Mouse (Mus musculus) E14TG2a.4 (cell line): Measurements from ENCODE around the gene Dynll1.
A peak's percentile ranks its signal among the peaks of the same experiment; 100 is the strongest.

ENCODE experiments used
- H3K27me3 ChIP-seq: 2 replicates; pipeline ENCODE4 v1.6.1; 2014; ENCODE audit warnings: low read length, control low read depth; ENCODE audit not compliant: insufficient read depth
- H3K36me3 ChIP-seq: 2 replicates; pipeline ENCODE4 v1.6.1; 2014; ENCODE audit warnings: low read length, control low read depth; ENCODE audit not compliant: insufficient read depth
- H3K4me1 ChIP-seq: replicated peaks from 2 replicates; pipeline ENCODE4 v1.6.1; 2014; ENCODE audit warnings: low read depth, low read length, control low read depth
- H3K4me3 ChIP-seq: replicated peaks from 2 replicates; pipeline ENCODE4 v1.5.1; 2014; ENCODE audit warnings: mild to moderate bottlenecking, low read length
- H3K9me3 ChIP-seq: 2 replicates; pipeline ENCODE4 v1.6.1; 2014; ENCODE audit warnings: low read length, control low read depth
- CTCF ChIP-seq: conservative IDR thresholded peaks from 2 replicates; pipeline ENCODE4 v1.5.1; 2014; ENCODE audit warnings: low read length
- NANOG ChIP-seq: IDR thresholded peaks from 2 replicates; pipeline ENCODE4 v1.6.1; 2014; ENCODE audit warnings: borderline replicate concordance, low read length, mixed read lengths
- POU5F1 ChIP-seq: IDR thresholded peaks from 2 replicates; pipeline ENCODE4 v1.6.1; 2014; ENCODE audit warnings: low read length, borderline replicate concordance

Gene Dynll1

GRCm38 (mm10) chr5:115273549-115274135 lies 27.2 kb downstream of the Dynll1 start:
- Histone ChIP-seq H3K4me1 (peaks cover 72% of the 10 kb centered on the region), H3K4me3 (peak overlapping the region; percentile 98), H3K36me3 (peaks cover 27% of the 10 kb centered on the region), H3K9me3 (no peaks in the 10 kb centered on the region), H3K27me3 (no peaks in the 10 kb centered on the region)
- no peak for TF ChIP-seq POU5F1
- no peak for TF ChIP-seq NANOG
- TF ChIP-seq CTCF = no peak

- TF ChIP-seq POU5F1 = no peak
- TF ChIP-seq CTCF = no peak
- TF ChIP-seq NANOG = no peak
- Histone ChIP-seq H3K4me3 (peak within 1 kb of the TSS; percentile 98), H3K27me3 (no peaks in the 10 kb centered on the region), H3K36me3 (peaks cover 34% of the 10 kb centered on the region), H3K4me1 (peaks cover 78% of the 10 kb centered on the region), H3K9me3 (no peaks in the 10 kb centered on the region)
Measured at GRCm38 (mm10) chr5:115272812-115273548, 27.8 kb downstream of the Dynll1 start, which contains the start of gene Rnf10. Gene Rnf10 (minus strand): TSS chr5:115272898.

GRCm38 (mm10) chr5:115271931-115272811 lies 28.6 kb downstream of the Dynll1 start:
- peaks cover 84% of the 10 kb centered on the region for H3K4me1 ChIP-seq
- TF ChIP-seq CTCF = no peak
- no peak for TF ChIP-seq NANOG
- TF ChIP-seq POU5F1 = no peak
- no peaks in the 10 kb centered on the region for H3K9me3 ChIP-seq
- H3K27me3 ChIP-seq = no peaks in the 10 kb centered on the region
- peaks cover 41% of the 10 kb centered on the region for H3K36me3 ChIP-seq
- H3K4me3 ChIP-seq = peak overlapping the region; percentile 98

GRCm38 (mm10) chr5:115269969-115270368 lies 30.8 kb downstream of the Dynll1 start:
- TF ChIP-seq POU5F1 = no peak
- no peak for TF ChIP-seq CTCF
- TF ChIP-seq NANOG = no peak
- Histone ChIP-seq H3K4me1 (peaks cover 81% of the 10 kb centered on the region), H3K9me3 (no peaks in the 10 kb centered on the region), H3K27me3 (no peaks in the 10 kb centered on the region), H3K36me3 (peaks cover 60% of the 10 kb centered on the region), H3K4me3 (no peak overlapping the region)

GRCm38 (mm10) chr5:115268266-115268665 lies 32.5 kb downstream of the Dynll1 start:
- Histone ChIP-seq H3K4me3 (no peak overlapping the region), H3K4me1 (peaks cover 79% of the 10 kb centered on the region), H3K27me3 (no peaks in the 10 kb centered on the region), H3K36me3 (peaks cover 75% of the 10 kb centered on the region), H3K9me3 (no peaks in the 10 kb centered on the region)
- no peak for TF ChIP-seq CTCF
- no peak for TF ChIP-seq NANOG
- TF ChIP-seq POU5F1 = no peak

GRCm38 (mm10) chr5:115267469-115268045 lies 33.2 kb downstream of the Dynll1 start:
- Histone ChIP-seq H3K4me1 (peaks cover 83% of the 10 kb centered on the region), H3K9me3 (no peaks in the 10 kb centered on the region), H3K27me3 (no peaks in the 10 kb centered on the region), H3K4me3 (no peak overlapping the region), H3K36me3 (peaks cover 82% of the 10 kb centered on the region)
- TF ChIP-seq CTCF (no peak), POU5F1 (no peak), NANOG (no peak)

GRCm38 (mm10) chr5:115266787-115267468 lies 33.9 kb downstream of the Dynll1 start:
- H3K36me3 ChIP-seq = peaks cover 88% of the 10 kb centered on the region

More at GRCm38 (mm10) chr5:115266787-115267468, 33.9 kb downstream of the Dynll1 start:
- Histone ChIP-seq H3K9me3 (no peaks in the 10 kb centered on the region), H3K4me3 (no peak overlapping the region), H3K4me1 (peaks cover 90% of the 10 kb centered on the region), H3K27me3 (no peaks in the 10 kb centered on the region)
- no peak for TF ChIP-seq CTCF
- TF ChIP-seq POU5F1 = no peak
- TF ChIP-seq NANOG = no peak
